Mouse (Mus musculus): Measurements from ENCODE around the gene Wwc2.

DNA sequence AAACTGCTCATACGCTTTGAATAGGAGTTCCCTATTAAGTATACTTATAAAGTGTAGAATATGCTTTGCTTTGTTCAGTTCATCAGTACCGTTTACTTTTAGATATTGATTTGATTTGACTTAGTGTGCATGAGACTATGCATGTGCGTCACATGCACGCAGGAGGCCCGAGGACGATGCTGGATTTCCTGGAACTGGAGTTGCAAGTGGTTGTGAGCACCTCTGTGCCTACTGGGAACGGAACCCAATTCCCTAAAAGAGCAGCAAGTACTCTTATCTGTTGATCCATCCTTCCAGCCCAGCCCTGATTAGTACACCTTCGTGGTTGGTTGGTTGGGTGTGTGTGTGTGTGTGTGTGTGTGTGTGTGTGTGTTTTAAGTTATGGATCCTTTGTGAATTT lies 76.6 kb downstream of the Wwc2 start:
- TF ChIP-seq POLR2A (IDR thresholded peaks at IDR 0.05; ENCODE audit: low read depth, low read length): no peak
- TF ChIP-seq CTCF (IDR thresholded peaks at IDR 0.05; ENCODE audit: borderline replicate concordance, insufficient read depth, low read length): no peak
